Mouse (Mus musculus) thymus, adult 2 months (tissue): ENCODE measurements at regions not wholly inside any gene's neighbourhood (a gene's known extent, or its start where the extent isn't known, plus 50 kb on each side); places are given as distances from the start of the nearest gene placed in this dataset.

Source experiments
- CTCF ChIP-seq: fragments of 200-500 bp; IDR thresholded peaks from 2 replicates; pipeline ENCODE4 v1.5.1; 2012; ENCODE audit warnings: mild to moderate bottlenecking, control low read depth, low read length, moderate library complexity, borderline replicate concordance; ENCODE audit not compliant: control insufficient read depth, poor library complexity, insufficient read depth; ENCODE audit errors: extremely low read depth
- POLR2A ChIP-seq: fragments of 200-500 bp; IDR thresholded peaks from 2 replicates; pipeline ENCODE4 v1.6.1; 2012; ENCODE audit warnings: mild to moderate bottlenecking, low read length, control low read depth, moderate library complexity; ENCODE audit not compliant: control insufficient read depth, poor library complexity, insufficient read depth; ENCODE audit errors: extremely low read depth

DNA sequence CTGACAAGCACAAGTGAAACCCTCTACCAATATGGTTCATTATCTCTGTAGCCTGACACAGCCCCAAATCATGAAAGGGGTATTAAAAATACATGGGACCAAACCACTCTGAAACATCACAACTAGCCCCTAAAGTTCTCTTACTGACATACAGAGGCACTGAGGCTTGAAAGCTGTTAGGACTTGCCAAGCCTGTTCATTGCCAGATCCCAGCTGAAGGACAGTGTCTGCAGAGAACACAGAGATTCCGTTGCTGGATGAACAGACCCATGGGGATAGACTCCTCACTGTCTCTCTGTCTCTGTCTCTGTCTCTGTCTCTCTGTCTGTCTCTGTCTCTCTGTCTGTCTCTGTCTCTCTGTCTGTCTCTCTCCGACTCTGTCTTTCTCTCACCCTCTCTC is 382.5 kb upstream of the Rack1 start:
- TF ChIP-seq CTCF (no peak), POLR2A (no peak)
